Mouse (Mus musculus): ENCODE results near the gene Nav2. TPM values are rescaled to one million over a fixed set of nuclear protein-coding genes. Genes with fewer than 3 reads are reported as not detected.

Nav2 gene
- polyA plus RNA-seq, 1 experiment from 2014 or later: 28.1 TPM

DNA sequence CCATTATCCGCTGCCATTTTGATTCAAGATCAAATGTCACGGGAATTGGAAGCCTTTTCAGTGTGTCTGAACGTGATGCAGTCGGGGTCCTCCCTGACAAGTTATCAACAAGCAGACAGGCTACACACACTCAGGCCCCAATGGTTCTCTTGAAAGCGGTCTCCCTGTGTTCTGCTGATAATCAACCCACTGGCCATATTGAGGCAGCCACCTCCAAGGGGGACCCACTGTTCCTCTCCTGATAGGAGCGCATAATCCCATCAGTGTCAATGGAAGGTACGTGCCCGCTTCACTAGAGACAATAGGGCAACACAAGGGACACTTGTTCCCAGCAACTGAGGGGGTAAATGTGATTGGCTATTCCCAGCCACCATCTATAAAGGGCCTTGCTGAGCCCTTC is 195.9 kb downstream of the Nav2 start:
- Histone ChIP-seq H3K9ac (no peak overlapping the region), H3K36me3 (no peaks in the 10 kb centered on the region), H3K27me3 (replicated peaks) (no peaks in the 10 kb centered on the region), H3K9me3 (replicated peaks) (no peaks in the 10 kb centered on the region), H3K4me1 (replicated peaks) (no peaks in the 10 kb centered on the region), H3K27ac (ENCODE audit: poor library complexity, severe bottlenecking) (no peak overlapping the region), H3K4me2 (no peak overlapping the region), H3K4me3 (no peak overlapping the region)
- WGBS: 65% methylated on average over 8 of the region's 8 CpGs
- ATAC-seq (ENCODE audit: insufficient number of reproducible peaks, low FRiP score): no peak; the same call in 1 of the 2 replicates

DNA sequence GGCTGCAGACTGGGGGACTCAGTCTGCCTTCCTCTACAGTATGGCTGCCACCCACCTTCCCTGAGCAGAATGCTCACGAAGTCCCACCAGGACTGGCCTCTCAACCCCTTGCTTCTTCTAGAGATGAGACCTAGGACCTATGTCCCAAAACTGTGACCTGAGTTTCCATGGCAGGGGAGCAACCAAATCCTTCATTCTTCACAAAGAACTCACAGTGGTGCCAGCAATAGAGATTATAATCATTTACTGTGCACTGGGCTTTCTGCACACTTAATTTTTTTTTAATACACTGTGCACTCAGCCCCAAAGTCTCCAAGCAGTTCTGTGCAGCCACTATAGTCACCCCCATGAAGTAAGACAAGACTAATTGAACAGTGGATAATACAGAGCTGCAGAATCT is 196.3 kb downstream of the Nav2 start:
- no peak for ATAC-seq (ENCODE audit: insufficient number of reproducible peaks, low FRiP score)
- no peaks in the 10 kb centered on the region for H3K4me1 ChIP-seq (replicated peaks)
- H3K9ac ChIP-seq: no peak overlapping the region
- no peak overlapping the region for H3K4me2 ChIP-seq
- H3K9me3 ChIP-seq (replicated peaks): no peaks in the 10 kb centered on the region
- H3K36me3 ChIP-seq: no peaks in the 10 kb centered on the region
- H3K27me3 ChIP-seq (replicated peaks): no peaks in the 10 kb centered on the region
- no peak overlapping the region for H3K27ac ChIP-seq (ENCODE audit: poor library complexity, severe bottlenecking)
- H3K4me3 ChIP-seq: no peak overlapping the region
- 83% methylated on average over 1 of the region's 1 CpGs for WGBS

GRCm38 (mm10) chr7:49105501-49105900 is 197.0 kb downstream of the Nav2 start:
- Histone ChIP-seq H3K4me2 (no peak overlapping the region), H3K9me3 (replicated peaks) (no peaks in the 10 kb centered on the region), H3K27me3 (replicated peaks) (no peaks in the 10 kb centered on the region), H3K36me3 (no peaks in the 10 kb centered on the region), H3K27ac (ENCODE audit: poor library complexity, severe bottlenecking) (no peak overlapping the region), H3K4me1 (replicated peaks) (no peaks in the 10 kb centered on the region), H3K4me3 (no peak overlapping the region), H3K9ac (no peak overlapping the region)
- WGBS: 85% methylated on average over 2 of the region's 2 CpGs
- no peak for ATAC-seq (ENCODE audit: insufficient number of reproducible peaks, low FRiP score)

DNA sequence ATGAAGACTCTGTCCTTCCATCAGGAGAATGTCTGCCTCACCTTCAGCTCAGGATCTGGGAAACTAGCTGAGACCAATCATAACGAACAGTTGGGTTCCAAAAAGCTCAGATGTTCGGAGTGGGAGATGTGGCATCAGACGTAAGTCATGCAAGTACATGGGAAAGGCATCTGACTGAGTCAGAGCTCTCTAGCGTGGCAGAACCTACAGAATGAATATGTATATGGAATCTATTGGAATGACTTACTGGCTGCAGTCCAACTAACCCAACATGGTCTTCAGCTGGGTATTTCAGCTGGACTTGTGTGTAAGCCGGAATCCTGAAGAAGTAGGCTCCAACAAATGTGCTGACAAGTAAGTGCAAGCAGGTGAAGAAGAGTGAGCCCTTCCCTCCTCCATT is 199.6 kb downstream of the Nav2 start:
- no peak for ATAC-seq (ENCODE audit: insufficient number of reproducible peaks, low FRiP score)
- H3K27ac ChIP-seq (ENCODE audit: poor library complexity, severe bottlenecking): no peak overlapping the region
- H3K27me3 ChIP-seq (replicated peaks): no peaks in the 10 kb centered on the region
- no peaks in the 10 kb centered on the region for H3K36me3 ChIP-seq
- H3K4me1 ChIP-seq (replicated peaks): no peaks in the 10 kb centered on the region
- no peaks in the 10 kb centered on the region for H3K9me3 ChIP-seq (replicated peaks)
- H3K4me2 ChIP-seq: no peak overlapping the region
- H3K9ac ChIP-seq: no peak overlapping the region
- WGBS: 77% methylated on average over 5 of the region's 5 CpGs
- no peak overlapping the region for H3K4me3 ChIP-seq

GRCm38 (mm10) chr7:49119016-49119415 is 210.5 kb downstream of the Nav2 start:
- 71% methylated on average over 8 of the region's 8 CpGs for WGBS
- Histone ChIP-seq H3K9me3 (replicated peaks) (no peaks in the 10 kb centered on the region), H3K4me3 (no peak overlapping the region)

DNA sequence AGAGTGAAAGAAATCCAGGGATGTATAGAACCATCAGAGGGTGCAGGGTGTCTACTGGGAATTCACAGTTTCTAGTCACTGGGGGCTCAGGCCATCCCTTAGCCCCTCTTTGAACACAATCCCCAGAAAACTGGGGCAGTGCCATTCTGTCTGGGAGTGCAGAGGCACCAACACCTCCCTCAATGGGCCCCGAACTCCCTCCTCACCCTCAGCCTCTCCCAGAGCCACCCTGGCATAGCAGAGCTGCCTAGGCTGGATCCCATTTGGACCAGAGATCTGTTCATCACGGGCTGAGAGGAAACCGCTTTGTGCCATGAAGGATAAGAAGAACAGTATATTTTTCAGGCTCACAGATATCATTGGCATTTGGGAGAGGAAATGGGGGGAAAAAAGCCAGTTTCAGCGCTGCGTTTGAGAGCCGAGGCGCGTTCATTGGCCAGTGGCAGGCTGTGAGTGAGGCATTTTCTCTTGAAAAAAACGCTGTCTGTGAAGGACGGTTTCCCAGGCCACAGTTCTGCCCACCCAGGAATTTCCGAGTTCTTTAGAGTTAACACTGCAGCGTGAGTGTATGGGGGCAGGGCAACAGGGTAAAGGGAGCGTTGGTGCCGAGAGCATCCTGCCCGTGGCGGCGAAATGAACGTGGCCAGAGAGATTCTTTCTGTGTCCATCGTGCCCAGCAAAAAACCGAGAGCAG is 211.4 kb downstream of the Nav2 start:
- Histone ChIP-seq H3K27me3 (replicated peaks) (peaks cover 10% of the 10 kb centered on the region; the same call in 1 of the 2 replicates), H3K9ac (peak overlapping the region; percentile 45; the same call in 1 of the 2 replicates), H3K4me3 (peak overlapping the region; percentile 27; the same call in 1 of the 2 replicates), H3K36me3 (no peaks in the 10 kb centered on the region), H3K27ac (ENCODE audit: poor library complexity, severe bottlenecking) (no peak overlapping the region), H3K4me2 (peak overlapping the region; percentile 65), H3K4me1 (replicated peaks) (peaks cover 24% of the 10 kb centered on the region), H3K9me3 (replicated peaks) (no peaks in the 10 kb centered on the region)
- ATAC-seq (ENCODE audit: insufficient number of reproducible peaks, low FRiP score): no peak
- WGBS: 38% methylated on average over 20 of the region's 20 CpGs

More at GRCm38 (mm10) chr7:49119016-49119415, 210.5 kb downstream of the Nav2 start:
- Histone ChIP-seq H3K4me1 (replicated peaks) (peaks cover 24% of the 10 kb centered on the region), H3K36me3 (no peaks in the 10 kb centered on the region), H3K9ac (no peak overlapping the region), H3K27ac (ENCODE audit: poor library complexity, severe bottlenecking) (no peak overlapping the region), H3K27me3 (replicated peaks) (peaks cover 10% of the 10 kb centered on the region; the same call in 1 of the 2 replicates), H3K4me2 (no peak overlapping the region)
- ATAC-seq (ENCODE audit: insufficient number of reproducible peaks, low FRiP score): no peak

DNA sequence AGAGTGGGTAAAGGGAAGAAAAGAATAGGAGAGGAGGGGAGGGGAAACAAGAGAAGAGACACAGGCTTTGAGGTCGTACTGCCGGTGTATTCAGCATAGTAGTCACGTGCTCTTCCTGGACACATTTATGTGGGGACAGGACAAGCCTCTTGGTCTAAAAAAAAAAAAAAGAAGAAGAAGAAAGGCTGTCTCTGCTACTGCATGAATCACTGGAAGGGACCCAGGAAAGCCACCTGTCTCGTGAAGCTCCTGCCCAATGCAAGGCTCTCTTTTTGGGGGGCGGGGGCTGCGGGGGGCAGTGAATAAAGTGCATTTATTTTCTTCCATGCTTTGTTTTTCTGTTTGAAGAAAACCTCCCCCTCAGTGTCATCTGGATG is 212.0 kb downstream of the Nav2 start:
- Histone ChIP-seq H3K4me3 (peak overlapping the region; percentile 27; the same call in 1 of the 2 replicates), H3K9ac (0 out of 2 replicates have a peak overlapping the region, but pooled peaks have one; percentile 45), H3K27me3 (replicated peaks) (peaks cover 10% of the 10 kb centered on the region; the same call in 1 of the 2 replicates), H3K36me3 (no peaks in the 10 kb centered on the region), H3K9me3 (replicated peaks) (no peaks in the 10 kb centered on the region), H3K4me2 (peak overlapping the region; percentile 65), H3K4me1 (replicated peaks) (peaks cover 24% of the 10 kb centered on the region), H3K27ac (ENCODE audit: poor library complexity, severe bottlenecking) (no peak overlapping the region)
- whole genome bisulfite sequencing: 57% methylated on average over 6 of the region's 6 CpGs
- ATAC-seq (ENCODE audit: insufficient number of reproducible peaks, low FRiP score): no peak

DNA sequence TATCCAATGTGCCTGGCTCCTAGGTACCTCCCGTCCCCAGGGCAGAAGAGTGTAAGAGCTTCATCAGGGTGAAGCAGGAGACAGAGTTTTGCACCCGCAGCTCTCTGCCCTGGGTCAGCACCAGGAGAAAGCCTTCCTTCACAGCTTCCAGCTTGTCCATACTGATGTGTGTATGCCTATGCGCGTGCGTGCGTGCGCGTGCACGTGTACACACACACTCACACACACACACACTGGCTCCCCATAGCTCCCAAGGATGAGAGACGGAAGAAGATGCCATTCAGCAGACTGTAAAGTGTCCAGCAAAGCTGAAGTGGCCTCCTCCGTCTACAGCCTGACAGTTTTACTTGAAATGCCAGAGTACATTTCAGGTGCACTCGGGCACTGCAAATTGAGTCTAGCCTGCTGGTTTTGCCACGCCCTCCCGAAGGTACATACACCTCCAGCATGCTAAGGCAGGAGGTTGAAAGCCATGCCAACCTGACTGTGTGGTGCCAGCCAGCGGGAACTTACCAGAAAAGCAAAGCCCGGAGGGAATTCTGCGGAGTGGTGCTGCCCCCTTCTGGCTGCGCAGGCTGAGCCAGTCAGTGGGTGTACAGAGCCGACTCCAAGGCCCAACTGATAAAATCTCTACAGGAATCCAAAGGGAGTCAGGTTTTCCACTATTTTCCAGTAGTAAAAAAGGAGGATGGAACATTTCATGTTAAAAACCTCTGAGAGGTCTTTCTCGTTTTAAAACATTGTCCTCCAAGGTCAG is 212.6 kb downstream of the Nav2 start:
- peaks cover 25% of the 10 kb centered on the region for H3K4me1 ChIP-seq (replicated peaks)
- H3K27me3 ChIP-seq (replicated peaks): peaks cover 10% of the 10 kb centered on the region; the same call in 1 of the 2 replicates
- WGBS: 33% methylated on average over 20 of the region's 20 CpGs
- H3K27ac ChIP-seq (ENCODE audit: poor library complexity, severe bottlenecking): no peak overlapping the region
- H3K4me3 ChIP-seq: no peak overlapping the region
- H3K9me3 ChIP-seq (replicated peaks): no peaks in the 10 kb centered on the region
- no peaks in the 10 kb centered on the region for H3K36me3 ChIP-seq
- ATAC-seq (ENCODE audit: insufficient number of reproducible peaks, low FRiP score): peak; percentile 72
- peak overlapping the region; percentile 65 for H3K4me2 ChIP-seq
- H3K9ac ChIP-seq: no peak overlapping the region; the same call in 1 of the 2 replicates

GRCm38 (mm10) chr7:49122498-49122897 is 214.0 kb downstream of the Nav2 start:
- 68% methylated on average over 7 of the region's 7 CpGs for WGBS

DNA sequence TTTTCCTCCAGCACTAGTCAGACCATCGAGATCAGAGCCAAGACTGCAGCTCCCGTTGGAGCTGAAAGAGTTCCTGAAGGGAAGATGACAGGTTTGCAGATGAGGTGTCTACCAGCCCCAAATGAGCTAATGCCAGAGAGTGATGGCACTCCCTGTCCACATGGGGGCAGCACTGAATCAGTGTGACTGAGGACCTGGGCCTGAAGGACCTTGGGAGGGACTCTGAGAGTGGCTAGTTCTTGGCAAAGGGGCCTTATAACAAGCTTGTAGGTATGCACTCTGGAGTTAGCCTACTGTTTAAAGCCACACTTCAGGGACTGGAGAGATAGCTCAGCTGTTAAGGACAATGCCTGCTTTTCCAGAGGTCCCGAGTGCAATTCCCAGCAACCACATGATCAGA is 217.0 kb downstream of the Nav2 start:
- H3K9ac ChIP-seq: no peak overlapping the region
- H3K36me3 ChIP-seq: no peaks in the 10 kb centered on the region
- H3K9me3 ChIP-seq (replicated peaks): no peaks in the 10 kb centered on the region
- H3K4me2 ChIP-seq: no peak overlapping the region
- 34% methylated on average over 3 of the region's 3 CpGs for WGBS
- H3K27ac ChIP-seq (ENCODE audit: poor library complexity, severe bottlenecking): no peak overlapping the region
- peaks cover 19% of the 10 kb centered on the region for H3K4me1 ChIP-seq (replicated peaks)
- peaks cover 16% of the 10 kb centered on the region for H3K27me3 ChIP-seq (replicated peaks)
- no peak overlapping the region for H3K4me3 ChIP-seq
- no peak for ATAC-seq (ENCODE audit: insufficient number of reproducible peaks, low FRiP score)

More at GRCm38 (mm10) chr7:49122498-49122897, 214.0 kb downstream of the Nav2 start:
- H3K9ac ChIP-seq: no peak overlapping the region
- H3K4me1 ChIP-seq (replicated peaks): peaks cover 31% of the 10 kb centered on the region
- no peaks in the 10 kb centered on the region for H3K9me3 ChIP-seq (replicated peaks)
- no peak overlapping the region for H3K27ac ChIP-seq (ENCODE audit: poor library complexity, severe bottlenecking)
- H3K4me2 ChIP-seq: no peak overlapping the region
- no peak for ATAC-seq (ENCODE audit: insufficient number of reproducible peaks, low FRiP score)
- peaks cover 18% of the 10 kb centered on the region; the same call in 1 of the 2 replicates for H3K27me3 ChIP-seq (replicated peaks)
- no peaks in the 10 kb centered on the region for H3K36me3 ChIP-seq
- no peak overlapping the region for H3K4me3 ChIP-seq

GRCm38 (mm10) chr7:49128224-49128623 is 219.7 kb downstream of the Nav2 start:
- Histone ChIP-seq H3K4me1 (replicated peaks) (peaks cover 16% of the 10 kb centered on the region), H3K4me3 (no peak overlapping the region), H3K9ac (no peak overlapping the region), H3K27me3 (replicated peaks) (peaks cover 9% of the 10 kb centered on the region), H3K27ac (ENCODE audit: poor library complexity, severe bottlenecking) (no peak overlapping the region), H3K9me3 (replicated peaks) (no peaks in the 10 kb centered on the region), H3K36me3 (no peaks in the 10 kb centered on the region), H3K4me2 (no peak overlapping the region)
- ATAC-seq (ENCODE audit: insufficient number of reproducible peaks, low FRiP score): no peak
- WGBS: 83% methylated on average over 8 of the region's 8 CpGs
